ENCODE assay signal across 23 mouse cellular contexts in genomic region chr4:130949821-130950384, GRCm38 (mm10). TPM values are rescaled to one million over a fixed set of nuclear protein-coding genes. Genes with fewer than 3 reads are reported as not detected.
"Had no signal": no experiment of that assay in that cellular context is flagged by ENCODE, and none has a peak within 500 bp of the region (broad histone marks: within the 10 kb centered on the region; RNA-seq: fewer than 3 reads in every experiment).

No protein-coding gene starts in this region.

- ATAC-seq: intestine, embryonic 15.5 days; liver, embryonic 12.5 days had no signal

- H3K4me3 ChIP-seq: intestine, embryonic 15.5 days; kidney, embryonic 15.5 days; limb, embryonic 10.5 days; limb, embryonic 13.5 days; liver, embryonic 12.5 days; liver, embryonic 15.5 days; stomach, embryonic 15.5 days had no signal

- H3K27ac ChIP-seq: intestine, embryonic 15.5 days; kidney, embryonic 15.5 days; limb, embryonic 10.5 days; limb, embryonic 13.5 days; liver, embryonic 12.5 days; liver, embryonic 15.5 days; macrophage; stomach, embryonic 15.5 days had no signal

- DNase-seq: kidney, adult 11 months; kidney, adult 8-10 months; kidney, postnatal 10 days; kidney, postnatal 36 days; liver; lung, adult 18-20 months; midbrain, embryonic 14.5 days; thymus, adult 2 months; thymus, postnatal 14 days had no signal

- H3K36me3 ChIP-seq: intestine, embryonic 15.5 days; kidney, embryonic 15.5 days; limb, embryonic 10.5 days; limb, embryonic 13.5 days; liver, embryonic 12.5 days; liver, embryonic 15.5 days; stomach, embryonic 15.5 days had no signal

- H3K4me1 ChIP-seq: intestine, embryonic 15.5 days; liver, embryonic 15.5 days; stomach, embryonic 15.5 days had no signal

- H3K27me3 ChIP-seq: intestine, embryonic 15.5 days; kidney, embryonic 15.5 days had no signal

RNA-seq across cellular contexts. Expression of gene Matn1, which starts 5.7 kb away (rescaled TPM):
- total RNA-seq: megakaryocyte-erythroid progenitor cell, adult 5-6 weeks; midbrain, postnatal 0 days had no signal
- polyA plus RNA-seq: midbrain, embryonic 11.5 days; midbrain, embryonic 14.5 days; neural tube, embryonic 11.5 days; neural tube, embryonic 14.5 days; small intestine, adult 2 months; stomach, embryonic 15.5 days had no signal
